Mouse (Mus musculus) heart, embryonic 11.5 days (tissue): ENCODE results near the gene Tssk6. TPM values are rescaled to one million over a fixed set of nuclear protein-coding genes. Genes with fewer than 3 reads are reported as not detected.

Experiments
- ATAC-seq: fragments of 200-750 bp; cut with Nextera tagmentation; replicated peaks from 2 replicates; pipeline ENCODE4 v1.8.0; 2017; ENCODE audit warnings: moderate library complexity; ENCODE audit not compliant: insufficient number of reproducible peaks, low FRiP score, low TSS enrichment
- H3K27ac ChIP-seq: fragments of 300-500 bp; sonication (generic); 2 replicates; pipeline ENCODE4 v1.5.1; 2014; ENCODE audit warnings: mild to moderate bottlenecking, low read depth, low read length
- H3K27me3 ChIP-seq: fragments of 300-500 bp; sonication (generic); 2 replicates; pipeline ENCODE4 v1.6.1; 2014; ENCODE audit warnings: mild to moderate bottlenecking, low read length, mixed read lengths; ENCODE audit not compliant: control insufficient read depth, insufficient read depth
- H3K36me3 ChIP-seq: fragments of 300-500 bp; sonication (generic); 2 replicates; pipeline ENCODE4 v1.6.1; 2014; ENCODE audit warnings: mild to moderate bottlenecking, low read length, moderate library complexity, mixed read lengths; ENCODE audit not compliant: control insufficient read depth, insufficient read depth
- H3K4me1 ChIP-seq: fragments of 300-500 bp; sonication (generic); 2 replicates; pipeline ENCODE4 v1.6.1; 2014; ENCODE audit warnings: low read length; ENCODE audit not compliant: control insufficient read depth, insufficient read depth
- H3K4me2 ChIP-seq: fragments of 300-500 bp; sonication (generic); 2 replicates; pipeline ENCODE4 v1.6.1; 2014; ENCODE audit warnings: mild to moderate bottlenecking, moderate library complexity
- H3K4me3 ChIP-seq: fragments of 300-500 bp; sonication (generic); 2 replicates; pipeline ENCODE4 v1.5.1; 2014; ENCODE audit warnings: low read depth, low read length
- H3K9ac ChIP-seq: fragments of 300-500 bp; sonication (generic); 2 replicates; pipeline ENCODE4 v1.6.1; 2014; ENCODE audit warnings: mild to moderate bottlenecking, low read depth, low read length, moderate library complexity
- H3K9me3 ChIP-seq: fragments of 300-500 bp; sonication (generic); replicated peaks from 2 replicates; pipeline ENCODE4 v1.6.1; 2016; ENCODE audit warnings: low read length; ENCODE audit not compliant: control insufficient read depth
- WGBS: fragments of 180-500 bp; shearing (Covaris S2); extraction: QIAGEN DNeasy Blood & Tissue Kit; methylation state at CpG from one replicate; pipeline ENCODE4 v1.1.7; 2014; ENCODE audit not compliant: insufficient replicate concordance; 5-methylcytosine and 5-hydroxymethylcytosine counted together
- polyA plus RNA-seq: library from polyadenylated mRNA; unstranded; fragments of >200 nt; fragmentation: Nextera tagmentation; extraction: Ambion mirVana; gene quantifications from 2 replicates; pipeline ENCODE4 v1.2.1, GENCODE M21; 2014

Gene Tssk6
- polyA plus RNA-seq, 1 experiment from 2014 or later, result 1.8 TPM

DNA sequence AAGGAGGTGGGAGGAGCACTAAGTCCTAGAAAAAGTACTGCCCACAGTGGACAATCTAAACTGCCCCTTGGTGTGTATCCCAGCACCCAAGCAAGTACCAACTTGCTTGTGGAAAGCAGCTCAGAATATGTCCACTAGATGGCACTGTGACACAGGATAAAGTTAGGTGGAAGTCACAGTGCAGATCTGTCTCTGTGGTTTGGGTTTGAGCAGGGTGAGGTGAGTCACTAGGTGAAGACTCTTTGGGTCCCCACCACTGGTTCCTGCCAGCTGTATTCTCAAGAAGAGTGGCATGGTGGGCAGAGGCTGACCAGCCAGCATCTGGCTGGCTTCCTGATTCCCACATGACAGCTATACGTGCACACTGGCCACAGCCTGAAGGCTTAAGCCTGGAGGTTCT lies 17.0 kb downstream of the Tssk6 start:
- peak; percentile 27; the same call in 1 of the 2 replicates for ATAC-seq
- H3K36me3 ChIP-seq, result peaks cover 11% of the 10 kb centered on the region
- no peaks in the 10 kb centered on the region for H3K27me3 ChIP-seq
- H3K4me1 ChIP-seq, result peaks cover 49% of the 10 kb centered on the region
- WGBS, result 75% methylated on average over 1 of the region's 1 CpGs
- H3K9ac ChIP-seq, result no peak overlapping the region
- no peak overlapping the region for H3K4me2 ChIP-seq
- H3K27ac ChIP-seq, result peak overlapping the region; percentile 66; the same call in 1 of the 2 replicates
- H3K4me3 ChIP-seq, result no peak overlapping the region
- H3K9me3 ChIP-seq, result no peaks in the 10 kb centered on the region

DNA sequence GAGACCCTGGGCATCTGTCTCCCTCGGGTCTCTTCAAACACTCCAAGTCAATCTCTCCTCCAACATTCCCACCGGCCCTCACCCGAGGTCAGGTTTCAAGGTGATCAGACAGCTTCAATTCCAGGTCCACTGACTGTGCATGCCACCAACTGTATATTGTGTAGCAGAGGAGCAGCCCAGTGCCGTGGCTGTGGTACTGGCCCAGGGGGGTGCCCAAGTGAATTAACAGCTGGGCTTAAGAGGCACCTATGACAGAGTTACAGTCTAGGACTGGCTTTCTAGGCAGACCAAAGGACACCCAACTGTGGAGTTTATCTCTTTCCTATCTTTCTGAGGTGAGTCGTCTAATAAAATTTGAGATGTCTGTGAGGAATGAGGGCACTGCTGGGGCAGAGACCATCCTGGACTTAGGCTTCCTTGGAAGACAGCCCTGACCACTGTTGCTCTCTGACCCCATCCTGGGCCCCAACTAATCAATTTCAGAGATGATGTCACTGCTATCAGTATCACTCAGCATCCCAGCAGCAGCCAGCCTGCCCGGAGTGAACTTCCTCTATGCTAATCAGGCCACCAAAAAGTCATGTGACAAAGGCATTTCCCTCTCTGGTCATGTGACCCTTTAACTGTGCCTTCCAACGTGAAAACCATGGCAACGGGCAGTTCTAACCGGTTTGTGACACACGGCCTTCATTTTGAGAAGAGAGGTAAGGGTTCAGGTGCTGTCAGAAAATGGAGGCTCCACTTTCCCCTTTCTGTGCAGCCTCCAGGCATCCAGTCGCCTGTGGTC lies 18.1 kb downstream of the Tssk6 start:
- Histone ChIP-seq H3K27ac (peak overlapping the region; percentile 72; the same call in 1 of the 2 replicates), H3K27me3 (no peaks in the 10 kb centered on the region), H3K4me2 (peak overlapping the region; percentile 22; the same call in 1 of the 2 replicates), H3K4me3 (no peak overlapping the region), H3K9ac (0 out of 2 replicates have a peak overlapping the region, but pooled peaks have one; percentile 6), H3K36me3 (peaks cover 8% of the 10 kb centered on the region), H3K9me3 (no peaks in the 10 kb centered on the region), H3K4me1 (peaks cover 45% of the 10 kb centered on the region)
- WGBS, result 38% methylated on average over 11 of the region's 11 CpGs
- 0 out of 2 replicates have a peak, but pooled peaks have one; percentile 23 for ATAC-seq

DNA sequence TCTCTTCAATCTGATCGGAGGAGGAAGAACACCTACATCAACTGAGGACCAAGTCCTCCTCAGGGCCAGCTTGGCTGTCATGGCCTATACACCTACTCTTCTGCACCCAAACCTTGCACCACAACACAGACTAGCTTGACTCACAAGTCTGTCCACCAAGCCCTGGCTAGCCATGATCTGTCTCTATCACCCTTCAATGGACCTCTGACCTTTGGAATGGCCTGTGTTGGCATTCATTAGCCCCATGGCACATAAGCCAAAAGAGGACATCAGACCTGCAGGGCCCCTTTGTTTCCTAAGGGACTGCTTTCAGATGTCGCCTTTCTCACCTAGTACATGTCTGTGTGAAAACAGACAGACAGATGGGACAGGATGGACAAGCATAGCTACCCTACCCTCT lies 19.2 kb downstream of the Tssk6 start:
- Histone ChIP-seq H3K4me3 (no peak overlapping the region), H3K4me2 (no peak overlapping the region), H3K27ac (no peak overlapping the region; the same call in 1 of the 2 replicates), H3K27me3 (no peaks in the 10 kb centered on the region), H3K36me3 (peaks cover 5% of the 10 kb centered on the region), H3K9ac (0 out of 2 replicates have a peak overlapping the region, but pooled peaks have one; percentile 39), H3K4me1 (peaks cover 40% of the 10 kb centered on the region), H3K9me3 (no peaks in the 10 kb centered on the region)
- no peak for ATAC-seq
- 88% methylated on average over 2 of the region's 2 CpGs for WGBS

DNA sequence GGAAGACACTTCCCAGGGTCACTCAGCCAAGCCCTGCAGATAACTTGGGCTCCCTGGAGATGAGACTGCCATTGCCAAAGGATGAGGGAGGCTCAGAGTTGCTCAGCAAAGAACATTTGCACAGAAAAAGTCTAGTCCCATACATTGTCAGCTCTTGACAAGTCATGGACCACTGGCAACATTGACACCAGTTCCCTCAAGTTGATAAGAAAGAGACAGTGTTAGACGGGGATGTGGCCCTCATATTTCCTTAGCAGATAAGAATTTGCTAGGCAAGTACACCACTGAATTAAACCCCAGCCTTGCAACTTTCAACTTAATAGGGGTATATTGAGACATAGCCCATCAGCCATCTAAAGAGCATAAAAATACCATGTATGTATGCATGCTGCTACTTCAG lies 22.0 kb downstream of the Tssk6 start:
- WGBS, result 28% methylated on average over 1 of the region's 1 CpGs
- no peak overlapping the region for H3K27ac ChIP-seq
- no peak overlapping the region for H3K9ac ChIP-seq
- H3K4me3 ChIP-seq, result no peak overlapping the region
- H3K4me2 ChIP-seq, result no peak overlapping the region
- no peaks in the 10 kb centered on the region for H3K27me3 ChIP-seq
- H3K4me1 ChIP-seq, result peaks cover 36% of the 10 kb centered on the region
- H3K36me3 ChIP-seq, result 0 out of 2 replicates have a peak, but pooled peaks cover 3% of the 10 kb centered on the region
- ATAC-seq, result no peak
- no peaks in the 10 kb centered on the region for H3K9me3 ChIP-seq

DNA sequence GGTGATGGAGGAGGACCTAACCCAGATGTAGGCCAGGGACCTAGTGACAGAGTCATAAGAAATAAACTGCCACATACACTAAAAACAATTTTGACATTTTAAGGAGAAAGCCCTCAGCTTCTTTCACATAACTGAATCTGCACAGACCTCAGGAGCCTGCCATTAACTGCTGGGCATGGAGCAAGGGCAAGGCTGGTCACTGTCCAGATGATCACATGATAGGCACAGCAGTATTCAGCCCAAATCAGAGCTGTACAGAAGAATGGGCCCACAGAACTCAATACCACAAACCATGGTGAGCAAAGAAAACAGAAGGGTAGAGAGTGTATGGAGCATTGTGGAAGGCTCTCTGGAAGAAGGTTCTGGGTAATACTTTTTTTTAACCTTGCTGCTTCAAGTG lies 24.9 kb downstream of the Tssk6 start:
- H3K4me2 ChIP-seq, result no peak overlapping the region
- ATAC-seq, result no peak
- no peak overlapping the region for H3K9ac ChIP-seq
- 0 out of 2 replicates have a peak, but pooled peaks cover 3% of the 10 kb centered on the region for H3K36me3 ChIP-seq
- H3K27me3 ChIP-seq, result no peaks in the 10 kb centered on the region
- H3K9me3 ChIP-seq, result no peaks in the 10 kb centered on the region
- H3K4me1 ChIP-seq, result peaks cover 15% of the 10 kb centered on the region
- H3K4me3 ChIP-seq, result no peak overlapping the region
- H3K27ac ChIP-seq, result no peak overlapping the region

DNA sequence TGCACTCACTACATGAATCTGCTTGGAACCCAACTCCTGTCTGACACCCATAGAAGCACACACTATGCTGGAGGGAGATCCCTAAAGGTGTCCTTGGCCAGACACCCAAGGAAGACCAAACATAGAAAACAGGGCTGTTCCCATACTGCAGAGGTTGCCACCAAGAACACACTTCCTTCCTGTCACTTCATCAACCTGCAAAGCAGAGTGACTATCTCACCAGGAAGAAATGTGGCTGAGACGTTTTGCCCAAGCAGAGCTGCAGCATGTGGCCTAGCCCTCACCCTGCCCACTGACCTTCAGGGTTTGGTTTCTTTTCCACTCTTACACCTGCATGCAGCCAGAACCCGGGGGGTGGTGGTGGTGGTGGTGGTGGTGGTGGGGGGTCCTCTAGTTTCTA lies 31.8 kb downstream of the Tssk6 start:
- Histone ChIP-seq H3K4me2 (no peak overlapping the region), H3K4me3 (no peak overlapping the region), H3K36me3 (0 out of 2 replicates have a peak, but pooled peaks cover 3% of the 10 kb centered on the region), H3K9me3 (no peaks in the 10 kb centered on the region), H3K27ac (no peak overlapping the region), H3K4me1 (peaks cover 42% of the 10 kb centered on the region), H3K27me3 (no peaks in the 10 kb centered on the region), H3K9ac (no peak overlapping the region)
- 82% methylated on average over 2 of the region's 2 CpGs for WGBS
- no peak for ATAC-seq

DNA sequence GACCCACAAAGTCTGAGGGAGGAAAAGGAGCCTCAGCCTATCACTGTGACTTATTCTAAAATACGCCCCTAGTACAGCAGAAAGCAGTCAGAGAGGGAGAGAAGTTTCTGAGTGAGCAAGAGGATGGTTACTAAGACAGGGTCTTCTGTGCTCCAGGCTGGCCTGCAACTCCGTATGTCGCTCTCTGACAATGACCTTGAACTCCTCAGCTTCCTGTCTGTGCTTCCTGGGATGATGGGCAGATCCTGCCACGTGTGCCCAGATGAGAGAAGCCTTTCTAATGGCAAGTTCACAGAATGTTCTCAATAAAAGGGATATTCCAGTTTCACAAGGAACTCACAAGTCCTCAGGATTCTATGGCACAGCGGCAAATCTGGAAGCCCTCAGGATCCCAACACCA lies 32.6 kb downstream of the Tssk6 start:
- WGBS, result 71% methylated on average over 5 of the region's 5 CpGs
- no peak overlapping the region for H3K9ac ChIP-seq
- no peak overlapping the region for H3K4me3 ChIP-seq
- H3K9me3 ChIP-seq, result no peaks in the 10 kb centered on the region
- 0 out of 2 replicates have a peak, but pooled peaks cover 2% of the 10 kb centered on the region for H3K36me3 ChIP-seq
- no peaks in the 10 kb centered on the region for H3K27me3 ChIP-seq
- 0 out of 2 replicates have a peak overlapping the region, but pooled peaks have one; percentile 95 for H3K27ac ChIP-seq
- H3K4me1 ChIP-seq, result peaks cover 48% of the 10 kb centered on the region
- no peak for ATAC-seq
- H3K4me2 ChIP-seq, result no peak overlapping the region

DNA sequence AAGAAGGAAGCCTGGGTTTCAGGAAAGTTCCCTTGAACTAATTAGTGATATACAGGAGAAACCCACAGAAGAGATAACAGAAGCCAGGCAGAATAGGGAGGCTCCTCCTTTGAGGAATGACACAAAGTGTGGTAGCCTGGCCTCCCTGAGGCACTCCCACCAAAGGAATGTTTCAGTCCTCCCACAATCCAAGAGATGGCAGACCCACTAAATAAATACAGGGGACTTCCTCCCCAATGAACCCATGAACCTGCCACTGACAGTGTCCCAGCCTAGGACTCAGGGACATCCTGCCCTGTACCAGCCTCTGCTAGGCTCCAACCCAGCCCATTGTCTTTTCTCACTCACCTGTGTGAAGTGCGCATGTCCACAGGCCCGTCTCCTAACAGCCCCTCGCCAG lies 33.4 kb downstream of the Tssk6 start:
- WGBS, result 96% methylated on average over 3 of the region's 3 CpGs
- ATAC-seq, result no peak
- peak overlapping the region; percentile 95 for H3K27ac ChIP-seq

More for the DNA sequence above, 33.4 kb downstream of the Tssk6 start:
- H3K4me1 ChIP-seq, result peaks cover 57% of the 10 kb centered on the region
- H3K36me3 ChIP-seq, result 0 out of 2 replicates have a peak, but pooled peaks cover 2% of the 10 kb centered on the region
- no peak overlapping the region for H3K9ac ChIP-seq
- no peaks in the 10 kb centered on the region for H3K9me3 ChIP-seq
- no peak overlapping the region for H3K4me3 ChIP-seq
- H3K27me3 ChIP-seq, result no peaks in the 10 kb centered on the region
- no peak overlapping the region for H3K4me2 ChIP-seq
